Mouse (Mus musculus): ENCODE measurements around the gene Ebf1. TPM values are rescaled to one million over a fixed set of nuclear protein-coding genes. Genes with fewer than 3 reads are reported as not detected.

The Ebf1 gene
- polyA plus RNA-seq, 1 experiment = not detected

DNA sequence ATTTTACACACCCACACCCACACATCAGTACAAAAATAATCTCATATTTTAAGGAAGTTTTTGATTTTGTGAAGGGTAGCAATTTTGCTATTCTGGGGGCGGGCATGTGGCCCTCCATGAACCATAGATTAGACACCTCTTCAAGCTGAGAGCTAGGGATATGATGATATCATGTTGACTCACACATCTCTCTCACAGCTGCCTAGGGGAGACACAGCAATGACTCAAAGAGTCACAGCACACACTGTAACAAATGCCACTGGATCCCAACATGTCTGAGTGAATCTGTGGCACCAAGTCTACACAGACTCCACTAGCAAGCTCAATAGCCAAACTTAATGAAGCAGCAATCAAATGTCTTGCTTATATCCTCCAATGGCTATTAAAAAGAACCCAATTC is 395.0 kb downstream of the Ebf1 start:
- TF ChIP-seq GATA1 (IDR thresholded peaks at IDR 0.05; ENCODE audit: low read length) = no peak

DNA sequence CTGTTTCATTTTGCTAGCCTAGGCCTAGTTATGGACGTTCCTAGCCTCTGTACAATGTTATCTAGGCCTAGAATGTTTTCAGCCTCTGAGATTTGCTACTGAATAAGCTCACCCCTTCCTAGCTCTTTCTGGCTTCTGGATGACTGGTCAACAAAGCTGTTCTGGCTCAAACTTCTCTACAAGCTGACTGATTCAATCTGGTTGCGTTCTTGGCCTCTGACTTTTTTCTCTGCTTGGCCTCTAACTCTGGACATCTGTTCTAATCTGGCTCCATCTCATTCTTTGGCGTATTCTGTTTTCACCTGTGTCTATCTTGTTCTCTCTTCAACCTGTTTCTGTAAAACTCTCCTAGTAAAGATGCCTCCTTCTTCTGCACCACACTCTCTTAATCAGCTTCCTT is 400.4 kb downstream of the Ebf1 start:
- no peak for TF ChIP-seq GATA1 (IDR thresholded peaks at IDR 0.05; ENCODE audit: low read length)

DNA sequence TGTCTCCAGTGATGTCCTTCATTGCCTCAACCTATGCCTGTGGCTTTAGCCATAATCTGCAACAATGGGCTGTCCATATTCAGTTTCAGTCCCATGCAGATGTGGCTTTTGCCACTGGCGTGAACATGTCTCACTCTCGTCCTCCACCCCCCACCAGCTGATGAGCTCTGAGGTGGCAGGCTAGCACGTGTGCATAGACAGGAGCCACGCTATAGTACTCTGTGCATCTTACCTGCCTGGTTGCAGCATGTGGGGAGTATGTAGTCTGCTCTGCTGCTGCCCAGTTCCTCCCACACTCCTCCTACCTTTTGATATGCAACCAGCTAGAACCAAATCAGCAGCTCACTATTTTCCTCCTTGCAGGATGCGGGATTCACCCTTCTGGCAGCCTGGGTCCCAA is 408.9 kb downstream of the Ebf1 start:
- no peak for TF ChIP-seq GATA1 (IDR thresholded peaks at IDR 0.05; ENCODE audit: low read length)

DNA sequence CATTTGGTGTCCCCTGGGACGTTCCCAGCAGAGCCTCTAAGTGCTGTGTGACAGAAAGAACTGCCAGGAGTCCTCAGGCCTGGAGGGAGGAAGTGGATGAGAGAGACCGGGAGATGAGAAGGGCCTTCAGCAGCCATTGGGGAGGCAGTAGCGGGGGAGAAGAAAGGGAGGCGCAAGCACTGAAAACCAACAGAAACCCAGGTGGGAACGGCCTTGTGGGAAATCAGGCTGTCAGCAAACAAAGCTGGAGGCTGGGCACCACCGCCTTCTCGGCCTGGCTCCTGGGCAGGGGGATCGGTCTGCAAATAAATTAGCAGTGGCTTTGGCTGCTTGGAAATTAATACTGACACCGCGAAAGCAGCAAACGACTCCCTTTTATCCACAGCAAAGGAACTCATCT is 409.6 kb downstream of the Ebf1 start:
- TF ChIP-seq GATA1 (IDR thresholded peaks at IDR 0.05; ENCODE audit: low read length) = no peak

DNA sequence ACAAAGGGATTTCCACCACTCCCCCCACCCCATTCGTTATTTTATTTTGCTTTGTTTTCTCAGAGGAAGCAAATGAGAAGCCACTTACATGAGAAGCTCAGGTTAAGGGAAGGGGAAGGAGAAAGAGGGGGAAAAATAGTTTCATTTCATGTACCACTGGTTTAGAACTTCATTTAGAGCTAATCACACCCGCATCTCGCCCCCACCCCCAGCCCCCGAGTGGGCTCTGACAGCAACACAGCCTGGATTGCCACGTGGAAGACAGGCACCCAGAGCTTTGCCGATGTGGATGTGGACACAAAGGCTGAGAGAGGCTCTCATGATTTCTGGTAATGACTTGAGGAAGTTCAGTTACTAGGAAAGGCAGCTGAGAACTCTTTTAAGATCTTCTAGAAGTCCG is 410.0 kb downstream of the Ebf1 start:
- TF ChIP-seq GATA1 (IDR thresholded peaks at IDR 0.05; ENCODE audit: low read length) = no peak

DNA sequence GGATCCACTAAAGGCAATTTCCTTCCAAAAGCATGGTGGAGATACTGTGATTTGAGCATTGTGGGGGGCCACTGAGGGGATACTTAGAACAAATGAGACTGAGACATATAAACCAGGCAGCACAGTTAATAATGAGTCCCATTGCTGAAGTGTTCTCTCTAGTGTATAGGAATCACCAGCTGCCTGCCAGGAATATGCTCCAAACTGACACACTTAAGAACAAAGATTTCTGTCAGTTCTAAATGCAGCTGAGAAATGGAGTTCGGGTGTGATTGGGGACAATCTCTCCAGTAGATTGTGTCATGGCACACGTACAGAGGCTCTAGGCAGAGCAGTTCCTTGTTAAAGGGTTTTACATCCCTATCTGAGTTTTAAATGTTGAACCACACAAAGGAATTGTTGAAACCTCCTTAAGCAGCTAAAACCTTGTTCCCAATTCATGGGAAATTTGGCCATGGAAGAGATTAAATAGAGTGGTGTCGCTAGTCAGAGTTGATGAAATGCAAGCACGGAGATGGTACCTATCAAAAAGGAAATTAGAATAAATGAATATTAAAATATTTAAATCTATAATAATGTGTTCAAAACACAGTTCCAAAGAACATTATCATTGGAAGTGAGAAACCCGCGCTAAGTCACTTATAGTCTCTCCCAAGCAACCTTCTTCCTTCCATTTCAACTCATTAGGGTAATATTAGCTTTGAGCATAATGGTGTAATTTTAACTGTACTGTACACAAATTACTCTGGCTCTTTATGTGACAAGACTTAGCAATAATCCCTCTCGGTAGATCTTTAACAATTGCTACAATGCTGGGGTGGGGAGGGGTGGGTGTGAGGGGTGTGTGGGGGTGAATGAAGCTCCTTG is 438.9 kb downstream of the Ebf1 start:
- no peak for TF ChIP-seq GATA1 (IDR thresholded peaks at IDR 0.05; ENCODE audit: low read length)

Other genes starting within 250 kb of the Ebf1 start
- not detected in 2 replicates for gene Il12b, start 217.3 kb upstream of the Ebf1 start, polyA plus RNA-seq (2012)
- gene Ublcp1, start 146.8 kb upstream of the Ebf1 start, polyA plus RNA-seq (2012) = 1.8 and 3.1 TPM in 2 replicates
- 156 and 246 TPM in 2 replicates for gene Rnf145, start 98.4 kb upstream of the Ebf1 start, polyA plus RNA-seq (2012)